Mouse (Mus musculus) forebrain, embryonic 14.5 days (tissue): ENCODE data around the gene Dph7. TPM values are rescaled to one million over a fixed set of nuclear protein-coding genes. Genes with fewer than 3 reads are reported as not detected.

Experiments
- microRNA-seq: library from miRNA; unstranded; fragments of <30 nt; microRNA quantifications from one replicate; pipeline ENCODE4, GENCODE M21; 2016
- polyA plus RNA-seq: library from polyadenylated mRNA; unstranded; fragments of >200 nt; fragmentation: Nextera tagmentation; extraction: Ambion mirVana; gene quantifications from 2 replicates; pipeline ENCODE4 v1.2.1, GENCODE M21; 2014

Dph7 gene
- polyA plus RNA-seq, 1 experiment from 2014 or later, result 44.3 TPM

Small RNAs within 50 kb of the gene (microRNA-seq; reads per million reads assigned to microRNA genes)
- gene Gm22875, result not detected

Other genes with a start within 250 kb of the Dph7 start
- gene Cacna1b, start 199.2 kb upstream of the Dph7 start, polyA plus RNA-seq, result 3.6 and 5.5 TPM in 2 replicates
- gene Ehmt1, start 42.8 kb upstream of the Dph7 start, polyA plus RNA-seq, result 76.7 and 90.7 TPM in 2 replicates
- 16.6 and 20.5 TPM in 2 replicates for gene Arrdc1, start 27.1 kb upstream of the Dph7 start, polyA plus RNA-seq
- 8.6 and 12.7 TPM in 2 replicates for gene Zmynd19, start 12.6 kb upstream of the Dph7 start, polyA plus RNA-seq
- 178 and 193 TPM in 2 replicates for gene Mrpl41, start 12.7 kb downstream of the Dph7 start, polyA plus RNA-seq
- gene Pnpla7, start 13.6 kb downstream of the Dph7 start, polyA plus RNA-seq, result 2.8 and 4.1 TPM in 2 replicates
- gene Nsmf, start 92.0 kb downstream of the Dph7 start, polyA plus RNA-seq, result 96.1 and 123 TPM in 2 replicates
- not detected in 2 replicates for gene Entpd8, start 117.9 kb downstream of the Dph7 start, polyA plus RNA-seq
- gene Noxa1, start 132.7 kb downstream of the Dph7 start, polyA plus RNA-seq, result not detected in 2 replicates
- gene Nrarp, start 218.4 kb downstream of the Dph7 start, polyA plus RNA-seq, result 18.6 and 22.1 TPM in 2 replicates
- 0.97 and 1.9 TPM in 2 replicates for gene Tor4a, start 234.5 kb downstream of the Dph7 start, polyA plus RNA-seq
- gene Nelfb, start 249.1 kb downstream of the Dph7 start, polyA plus RNA-seq, result 68.8 and 73.5 TPM in 2 replicates